Mouse (Mus musculus) gastrocnemius, adult 2 months (tissue): ENCODE data around the gene Plpp2. TPM values are rescaled to one million over a fixed set of nuclear protein-coding genes. Genes with fewer than 3 reads are reported as not detected.
A peak's percentile ranks its signal among the peaks of the same experiment; 100 is the strongest.

ENCODE experiments used
- DNase-seq: peaks from one replicate; pipeline ENCODE4 v3.0.0; 2022
- H3K27ac ChIP-seq: fragments of 200-600 bp; 2 replicates; pipeline ENCODE4 v1.8.1; 2022; ENCODE audit warnings: mild to moderate bottlenecking
- H3K4me3 ChIP-seq: fragments of 200-600 bp; 2 replicates; pipeline ENCODE4 v1.8.1; 2022; ENCODE audit warnings: mild to moderate bottlenecking, moderate library complexity
- CTCF ChIP-seq: fragments of 200-600 bp; IDR thresholded peaks from 2 replicates; pipeline ENCODE4 v1.8.1; 2022; ENCODE audit warnings: antibody characterized with exemption, mild to moderate bottlenecking, moderate library complexity
- intact Hi-C: fragments of 180-260 bp; cut with DNase I; formaldehyde crosslinking; loops from one replicate; pipeline ENCODE4 v1.15.1; 2025
- long read RNA-seq, 2 experiments: library from polyadenylated mRNA; stranded (forward); transcript quantifications; one replicate each; pipeline ENCODE4 v2.0.0; 2021
- total RNA-seq, 2 experiments: library from RNA; stranded (reverse); gene quantifications; 2 replicates each; pipeline ENCODE4 v1.2.3; 2021

Gene Plpp2
- total RNA-seq: under 1 TPM; 0.71 to 0.73 TPM
- long read RNA-seq, experiment 1, partial matches to known transcripts: 0 of 1 reads
- long read RNA-seq, experiment 1, other reads (novel, unspliced or antisense): 0 of 1 reads
- long read RNA-seq, experiment 2: 0 reads

DNA sequence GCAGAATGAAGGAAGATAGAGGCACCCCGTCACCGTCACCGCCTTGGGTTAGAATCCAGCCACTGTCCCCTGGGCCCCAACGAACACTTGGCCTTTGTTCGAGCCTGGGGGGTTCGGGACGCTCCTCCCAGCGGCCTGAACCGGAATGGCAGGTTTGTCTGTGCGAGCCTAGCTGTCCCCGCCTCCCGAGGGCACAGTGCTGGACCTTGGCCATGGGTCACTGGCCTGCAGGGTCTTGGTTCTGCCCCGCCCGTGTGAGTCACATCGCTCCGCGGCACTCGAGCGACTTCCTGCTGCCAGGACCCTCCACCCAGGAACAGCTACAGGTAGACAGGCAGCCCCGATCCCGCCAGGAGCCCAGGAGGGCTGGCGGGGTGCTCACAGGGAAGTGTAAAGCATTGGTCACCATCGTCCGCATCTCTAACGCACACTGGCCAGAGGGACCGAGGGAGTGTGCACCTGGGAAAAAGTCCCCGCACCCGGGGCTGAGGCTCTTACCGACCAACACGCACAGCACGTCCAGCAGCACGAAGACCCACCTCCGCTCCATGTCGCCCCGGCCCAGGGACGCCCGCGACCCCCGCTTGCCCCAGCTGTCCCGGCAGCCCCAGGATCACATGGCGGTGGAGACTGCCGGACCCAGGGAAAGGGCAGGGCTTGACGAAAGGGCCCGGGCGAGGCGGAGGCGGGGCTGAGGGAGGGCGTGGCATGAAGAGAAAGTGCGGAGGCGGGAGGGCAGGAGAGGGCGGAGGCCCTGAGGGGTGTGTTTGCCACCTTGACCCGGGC lies at the start of gene Plpp2:
Gene Plpp2, minus strand, starts transcription at position 671 of the 786 bp plus-strand sequence.
- intact Hi-C loops: no loop called here
- H3K4me3 ChIP-seq: peak within 1 kb of the TSS; percentile 84
- peak; percentile 77 for DNase-seq
- TF ChIP-seq CTCF: peak; percentile 54
- peak within 1 kb of the TSS; percentile 13 for H3K27ac ChIP-seq

DNA sequence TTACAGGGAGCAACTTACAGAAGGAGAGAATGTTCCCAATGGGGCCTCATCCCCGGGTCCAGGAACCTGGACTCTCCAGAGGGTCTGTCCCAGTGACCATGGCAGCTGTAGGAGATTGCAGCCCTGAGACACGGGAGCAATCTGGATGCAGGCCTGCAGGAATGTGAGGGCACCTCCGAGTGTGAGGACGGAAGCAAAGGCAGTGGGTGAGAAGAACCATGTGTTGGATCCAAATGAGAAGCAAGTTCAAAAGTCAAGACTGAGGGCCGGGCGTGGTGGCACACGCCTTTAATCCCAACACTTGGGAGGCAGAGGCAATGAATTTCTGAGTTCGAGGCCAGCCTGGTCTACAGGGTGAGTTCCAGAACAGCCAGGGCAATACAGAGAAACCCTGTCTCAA lies 47.9 kb upstream of the Plpp2 start:
- no peak overlapping the region for H3K27ac ChIP-seq
- no peak overlapping the region for H3K4me3 ChIP-seq
- no peak for DNase-seq
- TF ChIP-seq CTCF: no peak
- intact Hi-C loops: no loop called here

DNA sequence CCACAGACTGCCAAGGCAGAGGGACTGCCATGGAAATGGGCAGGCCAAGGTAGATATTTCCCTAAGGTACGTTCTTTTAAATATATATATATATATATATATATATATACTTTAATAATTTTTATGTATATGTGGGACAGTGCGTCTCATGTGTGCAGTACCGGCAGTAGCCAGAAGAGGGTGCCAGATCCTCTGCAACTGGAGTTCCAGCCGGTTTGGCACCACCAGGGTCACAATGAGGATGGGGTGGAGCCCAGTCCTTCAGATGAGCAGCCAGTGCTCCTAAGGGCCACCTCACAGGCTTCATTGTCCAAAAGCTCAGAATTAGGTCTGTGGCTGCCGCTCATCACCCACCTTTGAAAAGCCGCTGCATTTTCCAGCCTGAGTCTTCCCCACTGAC lies 47.2 kb upstream of the Plpp2 start:
- TF ChIP-seq CTCF: peak; percentile 58
- intact Hi-C loops: no loop called here
- H3K4me3 ChIP-seq: no peak overlapping the region
- DNase-seq: peak; percentile 43
- H3K27ac ChIP-seq: no peak overlapping the region

DNA sequence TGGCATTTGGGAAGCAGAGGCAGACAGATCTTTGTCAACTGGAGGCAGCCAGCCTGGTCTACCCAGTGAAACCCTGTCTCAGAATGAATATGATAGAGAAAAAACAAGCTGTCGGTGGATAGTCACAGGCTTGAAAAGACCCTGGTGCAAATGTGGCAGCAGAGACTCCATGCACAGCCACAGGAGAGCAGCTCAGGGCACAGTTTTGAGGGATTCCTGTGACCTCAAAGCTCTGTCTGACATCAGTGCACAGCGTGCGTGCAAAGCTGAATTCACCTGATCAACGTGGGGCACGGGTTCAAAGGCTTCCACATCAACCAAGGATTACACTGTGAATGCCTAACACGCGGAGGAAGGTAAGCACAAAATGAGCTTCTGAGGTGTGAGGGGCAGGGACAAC lies 46.8 kb upstream of the Plpp2 start:
- TF ChIP-seq CTCF: no peak
- H3K4me3 ChIP-seq: no peak overlapping the region
- DNase-seq: no peak
- no peak overlapping the region for H3K27ac ChIP-seq
- intact Hi-C loops: no loop called here

DNA sequence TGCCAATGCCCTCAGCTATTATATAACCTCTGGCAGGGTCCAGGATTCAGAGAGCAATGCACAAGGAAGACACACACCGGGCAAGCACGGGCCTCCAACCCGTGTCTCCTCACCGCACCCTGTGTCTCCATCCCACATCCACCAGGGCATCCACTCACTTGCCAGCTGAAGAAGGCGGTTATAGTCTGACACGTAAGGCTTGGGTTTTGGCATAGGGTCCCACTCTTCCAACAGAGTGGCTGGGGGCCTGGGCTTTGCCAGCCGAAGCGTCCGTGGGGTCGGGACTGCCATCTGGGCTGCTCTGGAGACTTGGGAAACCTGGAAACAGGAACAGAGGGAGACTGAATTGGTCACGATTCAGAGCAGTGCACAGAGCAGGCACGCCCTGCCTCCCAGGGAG lies 46.2 kb upstream of the Plpp2 start:
- no peak for TF ChIP-seq CTCF
- intact Hi-C loops: no loop called here
- DNase-seq: no peak
- H3K27ac ChIP-seq: no peak overlapping the region
- no peak overlapping the region for H3K4me3 ChIP-seq

DNA sequence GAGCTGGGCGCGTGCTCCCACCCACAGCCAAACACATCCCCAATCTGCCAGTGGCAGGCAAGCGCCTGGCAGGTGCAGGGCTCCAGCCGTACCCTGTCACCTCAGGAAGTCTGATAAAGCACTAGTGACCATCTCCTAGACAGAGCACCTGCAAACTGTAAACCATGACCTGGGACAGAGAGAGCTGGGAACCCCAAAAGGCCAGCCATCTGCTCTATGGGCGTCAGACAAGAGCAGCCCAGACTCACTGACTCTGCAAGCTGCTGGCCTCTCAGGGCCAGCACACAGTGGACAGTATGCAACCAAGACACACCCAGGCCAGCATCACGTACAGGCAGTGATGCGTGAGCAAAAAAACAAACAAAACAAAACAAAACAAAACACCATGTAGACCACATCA lies 45.3 kb upstream of the Plpp2 start:
- no peak for TF ChIP-seq CTCF
- Histone ChIP-seq H3K27ac (no peak overlapping the region), H3K4me3 (no peak overlapping the region)
- intact Hi-C loops: no loop called here
- DNase-seq: no peak

DNA sequence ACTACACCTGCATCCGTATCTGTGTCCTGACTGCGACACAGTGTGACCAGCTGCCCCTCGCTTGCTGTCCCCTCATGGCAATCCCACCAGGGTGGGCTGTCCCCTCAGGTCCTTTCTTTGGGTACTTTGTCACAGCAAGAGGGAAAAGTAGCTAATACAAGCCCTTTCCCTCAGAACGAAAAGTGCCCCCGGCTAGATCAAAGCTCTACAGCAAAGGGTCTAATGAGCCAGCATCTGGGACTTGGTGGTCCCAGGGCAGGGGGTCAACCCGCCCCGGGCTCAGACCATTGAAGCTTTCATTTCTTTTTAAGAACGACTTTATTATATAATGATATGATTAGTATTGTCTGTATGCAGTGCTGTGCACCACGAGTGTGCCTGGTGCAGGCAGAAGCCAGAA lies 44.7 kb upstream of the Plpp2 start:
- TF ChIP-seq CTCF: no peak
- H3K27ac ChIP-seq: no peak overlapping the region
- intact Hi-C loops: no loop called here
- no peak overlapping the region for H3K4me3 ChIP-seq
- no peak for DNase-seq

DNA sequence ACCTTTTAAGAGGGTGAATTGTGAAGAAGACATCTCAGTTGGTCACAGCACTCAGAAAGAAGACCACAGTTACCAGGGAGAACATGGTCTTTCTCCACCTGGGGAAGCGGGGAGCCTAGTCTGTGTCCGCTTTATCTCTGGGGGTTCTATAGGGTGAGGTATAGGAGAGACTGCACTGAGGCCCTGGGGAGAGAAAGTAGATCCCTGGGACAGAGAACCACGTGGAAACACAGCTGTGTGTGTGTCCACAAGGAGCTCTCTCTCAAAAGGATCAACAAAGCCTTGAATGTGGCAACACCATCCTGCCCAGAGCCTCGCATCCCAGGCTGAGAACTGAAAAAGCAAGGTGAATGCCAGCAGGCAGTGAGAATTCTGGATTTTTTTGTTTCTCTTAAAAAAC lies 43.8 kb upstream of the Plpp2 start:
- H3K4me3 ChIP-seq: no peak overlapping the region
- no peak overlapping the region for H3K27ac ChIP-seq
- no peak for DNase-seq
- TF ChIP-seq CTCF: no peak
- intact Hi-C loops: no loop called here

DNA sequence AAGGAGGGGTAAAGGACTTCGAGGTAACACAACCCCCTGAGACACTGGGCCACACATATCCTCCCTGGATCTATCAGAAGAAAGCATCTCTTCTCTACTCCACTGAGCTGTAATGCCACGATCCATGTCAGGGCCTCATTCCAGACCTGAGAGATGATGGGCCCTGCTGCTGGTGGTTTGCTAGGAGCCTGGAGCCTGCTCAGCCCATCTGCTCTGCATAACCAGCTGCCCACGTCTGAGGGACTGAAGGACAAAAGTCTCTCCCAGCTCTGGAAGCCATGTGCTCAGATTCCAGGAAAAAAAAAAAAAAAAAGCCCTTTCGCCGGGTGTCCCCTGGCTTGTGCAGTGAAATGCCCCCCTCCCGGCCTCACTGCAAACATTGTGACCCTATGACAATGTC lies 42.2 kb upstream of the Plpp2 start:
- H3K27ac ChIP-seq: no peak overlapping the region
- no peak overlapping the region for H3K4me3 ChIP-seq
- intact Hi-C loops: no loop called here
- no peak for DNase-seq
- no peak for TF ChIP-seq CTCF

DNA sequence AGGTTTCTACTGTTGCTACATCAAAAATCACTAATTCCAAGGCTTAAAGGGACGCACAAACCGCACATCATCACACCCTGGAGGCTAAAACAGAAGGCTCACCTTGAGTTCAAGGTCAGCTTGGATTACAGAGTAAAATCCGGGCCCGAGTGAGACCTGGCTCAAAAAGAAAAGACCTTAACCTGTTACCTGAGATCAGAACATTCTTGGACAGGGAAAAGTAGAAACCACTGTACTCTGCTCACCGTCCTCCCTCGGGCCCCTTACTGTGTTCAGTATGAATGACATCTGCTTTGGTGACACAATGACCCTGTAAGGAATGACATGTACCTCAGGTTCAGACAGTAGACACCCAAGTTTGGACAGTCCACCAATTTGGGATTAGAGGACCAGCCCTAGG lies 41.2 kb upstream of the Plpp2 start:
- TF ChIP-seq CTCF: no peak
- no peak overlapping the region for H3K4me3 ChIP-seq
- intact Hi-C loops: no loop called here
- no peak for DNase-seq
- no peak overlapping the region for H3K27ac ChIP-seq

DNA sequence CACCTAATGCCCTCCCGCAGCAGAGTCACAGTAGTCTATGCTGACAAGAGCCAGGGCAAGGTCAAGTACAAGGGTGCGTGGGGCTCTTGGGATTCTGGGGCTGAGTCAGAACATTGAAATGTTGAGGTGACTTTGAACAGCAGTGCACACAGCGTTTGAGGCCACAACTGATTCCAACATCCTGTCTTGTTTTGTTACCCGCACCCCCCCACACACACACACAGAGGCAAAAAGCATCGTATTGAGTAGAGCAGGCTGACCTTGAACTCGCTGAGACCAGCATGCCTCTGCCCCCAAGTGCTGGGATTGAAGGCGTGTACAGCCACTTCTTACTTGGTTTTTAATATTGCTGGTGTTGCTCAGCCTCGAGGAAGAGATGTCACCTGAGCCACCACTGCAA lies 40.8 kb upstream of the Plpp2 start:
- no peak for TF ChIP-seq CTCF
- no peak overlapping the region for H3K4me3 ChIP-seq
- intact Hi-C loops: no loop called here
- no peak overlapping the region for H3K27ac ChIP-seq
- DNase-seq: no peak

DNA sequence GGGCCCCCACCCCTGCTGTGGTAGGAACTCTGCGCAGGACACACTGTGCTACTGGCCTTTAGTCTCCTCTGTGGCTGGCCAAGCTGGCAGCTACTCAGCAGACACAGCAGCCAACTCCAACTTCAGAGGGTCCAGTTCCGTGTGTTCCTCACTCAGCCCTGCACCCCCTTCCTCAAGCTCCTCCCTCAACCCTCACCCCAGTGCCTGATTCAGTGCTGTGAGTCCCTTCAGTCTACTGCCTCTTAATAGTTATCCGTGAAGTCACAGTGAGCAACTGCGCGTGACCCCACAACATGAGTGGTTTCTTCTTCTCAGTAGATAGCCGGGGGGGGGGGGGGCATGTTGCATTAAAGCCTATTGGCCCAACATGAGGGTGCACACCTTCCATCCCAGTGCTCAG lies 40.0 kb upstream of the Plpp2 start:
- Histone ChIP-seq H3K27ac (no peak overlapping the region), H3K4me3 (no peak overlapping the region)
- intact Hi-C loops: no loop called here
- DNase-seq: no peak
- no peak for TF ChIP-seq CTCF

DNA sequence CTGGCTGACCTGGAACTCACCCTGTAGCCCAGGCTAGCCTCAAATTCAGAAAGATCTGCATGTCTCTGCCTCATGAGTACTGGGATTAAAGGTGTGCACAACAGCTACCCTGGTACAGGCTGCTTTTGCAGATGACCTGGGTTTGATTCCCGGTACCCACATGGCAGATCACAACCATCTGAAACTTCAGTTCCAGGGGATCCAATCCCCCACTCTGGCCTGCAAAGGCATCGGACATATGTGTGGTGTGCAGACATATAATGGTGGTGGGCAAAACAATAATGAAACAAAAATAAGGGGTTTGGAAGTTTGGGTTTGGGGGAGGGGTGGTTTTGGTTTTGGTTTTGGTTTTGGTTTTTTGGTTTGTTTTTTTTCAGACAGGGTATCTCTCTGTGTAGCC lies 37.7 kb upstream of the Plpp2 start:
- intact Hi-C loops: no loop called here
- H3K27ac ChIP-seq: no peak overlapping the region

DNA sequence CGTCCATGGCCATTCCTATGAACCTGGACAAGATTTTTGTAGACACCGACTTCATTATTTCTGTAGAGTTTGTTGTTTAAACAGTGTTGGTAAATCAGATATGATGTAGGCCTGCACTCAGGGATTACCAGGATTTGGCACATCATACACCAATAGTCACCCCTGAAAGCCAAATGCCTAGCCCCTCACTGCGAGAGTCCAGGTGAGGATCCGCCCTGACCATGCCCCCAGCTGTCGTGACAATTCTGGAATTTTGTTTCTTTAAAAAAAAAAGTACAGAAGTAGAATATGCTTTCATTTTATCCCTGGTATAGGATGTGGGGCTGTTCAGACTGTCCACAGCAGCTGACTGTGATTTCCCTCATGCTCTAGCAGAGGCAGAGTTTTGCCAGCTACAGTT lies 36.3 kb upstream of the Plpp2 start:
- TF ChIP-seq CTCF: no peak
- intact Hi-C loops: no loop called here
- H3K4me3 ChIP-seq: no peak overlapping the region

More for the DNA sequence above, 37.7 kb upstream of the Plpp2 start:
- DNase-seq: no peak
- TF ChIP-seq CTCF: no peak
- no peak overlapping the region for H3K4me3 ChIP-seq

More for the DNA sequence above, 36.3 kb upstream of the Plpp2 start:
- DNase-seq: peak; percentile 8
- H3K27ac ChIP-seq: no peak overlapping the region
